Comparison of ENCODE assay signal across 17 mouse cellular contexts in genomic region chr9:27386951-27387350, GRCm38 (mm10). TPM values are rescaled to one million over a fixed set of nuclear protein-coding genes. Genes with fewer than 3 reads are reported as not detected.
"Had no signal": no experiment of that assay in that cellular context is flagged by ENCODE, and none has a peak within 500 bp of the region (broad histone marks: within the 10 kb centered on the region; RNA-seq: fewer than 3 reads in every experiment).

No protein-coding gene starts in this region.

- H3K27ac ChIP-seq: limb, embryonic 13.5 days; liver, embryonic 14.5 days; neural tube, embryonic 12.5 days; stomach, embryonic 15.5 days had no signal

- H3K4me3 ChIP-seq: limb, embryonic 13.5 days; neural tube, embryonic 12.5 days; stomach, embryonic 15.5 days had no signal

- ATAC-seq: lung, postnatal 0 days had no signal

- DNase-seq: kidney, postnatal 25 days; layer of hippocampus, postnatal 36 days; lung, adult 2 months; lung, postnatal 36 days; midbrain, embryonic 14.5 days; right cerebral cortex, postnatal 14 days; thymus, adult 2 months; thymus, postnatal 25 days had no signal

RNA-seq across cellular contexts. Expression of gene Spata19, which starts 9.6 kb away (rescaled TPM):
- total RNA-seq: layer of hippocampus, postnatal 36 days; left cerebral cortex, postnatal 36 days; liver, adult 2 months; megakaryocyte progenitor cell, adult 5-6 weeks; neutrophil, adult 5-6 weeks had no signal
